Mouse (Mus musculus) megakaryocyte, embryonic 14.5 days (primary cell): ENCODE data around the gene Cdc73.

Experiments
- FLI1 ChIP-seq: IDR thresholded peaks from 2 replicates; pipeline ENCODE4 v1.6.1; 2012; ENCODE audit warnings: low read length, inconsistent platforms, mixed read lengths
- GATA1 ChIP-seq: IDR thresholded peaks from 3 replicates; pipeline ENCODE4 v1.6.1; 2012; ENCODE audit warnings: mixed read lengths, low read length, inconsistent platforms, borderline replicate concordance

- TF ChIP-seq GATA1, result no peak
- no peak for TF ChIP-seq FLI1
These were observed 69.7 kb downstream of the Cdc73 start for GRCm38 (mm10) chr1:143632854-143633587.
